Mouse (Mus musculus): ENCODE measurements at regions not wholly inside any gene's neighbourhood (a gene's known extent, or its start where the extent isn't known, plus 50 kb on each side); places are given as distances from the start of the nearest gene placed in this dataset.

- TF ChIP-seq CTCF (IDR thresholded peaks at IDR 0.05) (no peak), EP300 (IDR thresholded peaks at IDR 0.05) (no peak)
Measured at GRCm38 (mm10) chr16:55617506-55617905, 221.2 kb downstream of the Nfkbiz start.
